Mouse (Mus musculus) C2C12 (cell line): ENCODE results near the gene Sys1. TPM values are rescaled to one million over a fixed set of nuclear protein-coding genes. Genes with fewer than 3 reads are reported as not detected.

Source experiments
- H3K27me3 ChIP-seq: one replicate; pipeline ENCODE4 v1.6.1; 2011; ENCODE audit not compliant: control insufficient read depth, insufficient read depth, insufficient read length
- H3K36me3 ChIP-seq: one replicate; pipeline ENCODE4 v1.6.1; 2011; ENCODE audit not compliant: control insufficient read depth, insufficient read depth
- H3K4me3 ChIP-seq: one replicate; pipeline ENCODE4 v1.5.1; 2011; ENCODE audit warnings: mild to moderate bottlenecking, control low read depth; ENCODE audit not compliant: poor library complexity, insufficient read depth, severe bottlenecking
- H3K79me2 ChIP-seq: one replicate; pipeline ENCODE4 v1.6.1; 2011; ENCODE audit not compliant: control insufficient read depth, insufficient read depth
- H3K79me3 ChIP-seq: one replicate; pipeline ENCODE4 v1.6.1; 2011; ENCODE audit warnings: low read depth, control low read depth
- H3ac ChIP-seq: one replicate; pipeline ENCODE3; 2011; ENCODE audit warnings: low read depth; ENCODE audit not compliant: control insufficient read depth, insufficient read length
- CEBPB ChIP-seq: IDR thresholded peaks from one replicate; pipeline ENCODE4 v1.6.1; 2011; ENCODE audit warnings: low read depth, mild to moderate bottlenecking, control low read depth, moderate library complexity
- CTCF ChIP-seq: IDR thresholded peaks from one replicate; pipeline ENCODE4 v1.5.1; 2011; ENCODE audit not compliant: control insufficient read depth, insufficient read depth, insufficient read length
- FOSL1 ChIP-seq: IDR thresholded peaks from one replicate; pipeline ENCODE4 v1.8.0; 2011; ENCODE audit warnings: mild to moderate bottlenecking, low read length; ENCODE audit not compliant: poor library complexity, insufficient read depth, severe bottlenecking
- MAX ChIP-seq: IDR thresholded peaks from one replicate; pipeline ENCODE4 v1.6.1; 2011; ENCODE audit warnings: mild to moderate bottlenecking, control low read depth
- MYOD1 ChIP-seq: IDR thresholded peaks from one replicate; pipeline ENCODE4 v1.6.1; 2011; ENCODE audit warnings: low read depth; ENCODE audit not compliant: control insufficient read depth, insufficient read length
- MYOG ChIP-seq: IDR thresholded peaks from one replicate; pipeline ENCODE4 v1.6.1; 2011; ENCODE audit not compliant: control insufficient read depth, insufficient read length; ENCODE audit errors: extremely low read depth
- USF1 ChIP-seq: IDR thresholded peaks from one replicate; pipeline ENCODE4 v1.6.1; 2011; ENCODE audit warnings: low read depth, mild to moderate bottlenecking, control low read depth, moderate library complexity
- polyA plus RNA-seq: library from polyadenylated mRNA; unstranded; fragments of >200 nt; fragmentation: generic; extraction: Trizol; gene quantifications from one replicate; pipeline ENCODE4 v1.2.1, GENCODE M21; 2012; ENCODE audit warnings: missing spikeins

Sys1 gene
- polyA plus RNA-seq, 1 experiment: 49.6 TPM

DNA sequence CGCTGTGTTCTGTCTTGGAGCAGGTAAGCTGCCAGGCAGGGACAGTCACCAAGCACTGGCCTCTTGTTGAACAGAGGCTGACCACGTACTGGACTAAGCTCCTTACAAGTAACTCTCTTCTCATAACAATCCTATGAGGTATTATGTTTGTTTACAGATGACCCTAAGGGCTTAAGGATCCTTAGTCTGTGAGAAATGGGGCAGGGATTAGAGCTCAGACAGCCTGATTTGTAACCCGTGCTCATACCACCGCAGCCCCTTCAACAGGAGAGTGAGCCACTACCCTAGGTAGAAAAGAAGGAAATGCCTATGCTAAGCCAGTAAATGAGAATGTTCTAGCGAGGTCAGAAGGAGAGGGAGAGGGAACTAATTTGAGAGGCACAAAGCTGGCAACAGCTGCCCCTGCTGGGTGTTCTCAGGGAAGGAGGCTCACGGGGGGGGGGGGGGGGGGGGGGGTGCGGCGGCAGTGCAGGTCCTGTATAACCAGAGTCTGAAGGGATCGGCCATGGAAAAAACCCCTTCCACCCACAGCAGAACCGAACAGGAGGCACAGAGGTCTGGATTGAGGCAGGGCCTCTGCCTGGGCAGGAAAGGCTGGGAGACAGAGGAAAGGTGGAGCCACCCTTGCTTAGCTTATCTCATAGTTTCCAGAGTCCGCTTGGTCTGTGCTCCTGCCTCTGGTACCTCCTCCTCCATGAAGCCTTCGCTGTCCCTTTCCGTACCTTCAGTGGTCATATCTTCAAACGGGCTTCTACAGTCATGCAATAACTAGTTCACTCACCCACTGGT lies 55.6 kb downstream of the Sys1 start:
- Histone ChIP-seq H3K79me2 (no peaks in the 10 kb centered on the region), H3ac (no peak overlapping the region), H3K36me3 (peaks cover 16% of the 10 kb centered on the region), H3K4me3 (no peak overlapping the region), H3K27me3 (no peaks in the 10 kb centered on the region), H3K79me3 (no peaks in the 10 kb centered on the region)
- TF ChIP-seq MAX (no peak), MYOD1 (no peak), FOSL1 (no peak), USF1 (no peak), CTCF (no peak), CEBPB (no peak), MYOG (no peak)

DNA sequence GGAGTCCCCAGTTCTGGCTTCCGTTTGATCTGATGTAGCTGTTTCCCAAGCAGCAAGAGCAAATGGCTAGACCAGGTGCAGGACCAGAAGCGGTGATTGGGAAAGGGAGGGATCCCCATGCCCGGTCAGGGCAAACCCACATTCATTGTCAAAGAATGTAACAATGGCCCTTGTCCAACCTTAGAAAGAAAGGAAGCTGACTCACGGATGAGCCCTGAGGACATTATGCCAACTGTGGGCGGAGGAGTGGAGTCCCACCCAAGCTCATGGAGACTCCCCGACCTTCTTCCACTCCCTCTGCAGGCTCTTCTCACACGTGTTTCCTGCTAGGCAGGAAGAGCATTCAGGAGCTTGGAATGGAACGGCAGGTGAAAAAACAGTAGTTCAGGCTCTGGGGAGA lies 56.6 kb downstream of the Sys1 start:
- H3K36me3 ChIP-seq: peaks cover 16% of the 10 kb centered on the region
- TF ChIP-seq CEBPB (no peak), CTCF (no peak), FOSL1 (no peak), MYOD1 (peak; percentile 62), MYOG (no peak), MAX (peak; percentile 98), USF1 (peak; percentile 57)
- no peaks in the 10 kb centered on the region for H3K79me3 ChIP-seq
- no peak overlapping the region for H3K4me3 ChIP-seq
- H3K27me3 ChIP-seq: no peaks in the 10 kb centered on the region
- H3ac ChIP-seq: peak overlapping the region; percentile 32
- H3K79me2 ChIP-seq: no peaks in the 10 kb centered on the region

DNA sequence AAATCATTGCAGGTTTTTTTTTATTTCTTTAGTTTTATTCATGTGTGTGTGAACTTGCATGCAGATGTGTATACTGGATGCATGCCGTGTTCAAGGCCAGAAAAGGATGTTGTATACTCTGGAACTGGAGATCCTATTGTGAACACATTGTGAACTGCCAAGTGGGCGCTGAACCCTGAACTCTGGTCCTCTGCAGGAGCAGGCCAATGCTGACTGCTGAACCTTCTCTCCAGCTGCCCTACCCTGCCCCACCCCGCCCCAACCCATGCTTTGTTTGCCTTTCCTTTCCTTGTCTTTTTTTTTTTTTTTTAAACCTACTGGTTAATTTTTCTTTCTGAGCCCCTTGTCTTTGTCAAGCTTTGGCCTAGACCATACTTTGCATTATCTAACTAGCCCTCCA lies 58.2 kb downstream of the Sys1 start:
- Histone ChIP-seq H3K36me3 (peaks cover 8% of the 10 kb centered on the region), H3K4me3 (no peak overlapping the region)
- TF ChIP-seq CEBPB: no peak

DNA sequence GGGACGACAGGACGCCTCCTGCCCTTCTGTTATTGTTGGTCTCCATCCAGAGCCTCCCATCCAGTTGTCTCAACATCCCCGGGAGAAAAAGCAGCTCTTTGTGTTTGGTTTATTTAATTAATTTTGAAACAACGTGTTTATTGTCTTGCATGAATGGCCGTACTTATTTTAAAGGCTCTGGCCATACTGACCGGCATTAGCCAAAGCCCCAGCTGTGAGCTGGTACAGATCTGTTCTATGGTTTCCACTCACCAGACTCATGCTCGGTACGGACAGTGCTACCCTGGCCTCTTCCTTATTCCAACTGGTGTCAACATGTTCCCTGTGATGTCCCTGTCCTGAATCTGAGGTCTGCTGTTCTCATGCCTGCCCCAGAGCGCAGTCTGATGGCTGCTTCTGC lies 59.1 kb downstream of the Sys1 start:
- H3ac ChIP-seq: no peak overlapping the region
- no peaks in the 10 kb centered on the region for H3K27me3 ChIP-seq
- no peaks in the 10 kb centered on the region for H3K79me2 ChIP-seq
- H3K79me3 ChIP-seq: no peaks in the 10 kb centered on the region
- no peak overlapping the region for H3K4me3 ChIP-seq
- H3K36me3 ChIP-seq: no peaks in the 10 kb centered on the region
- TF ChIP-seq CTCF: no peak

More for the DNA sequence above, 58.2 kb downstream of the Sys1 start:
- H3ac ChIP-seq: no peak overlapping the region
- H3K27me3 ChIP-seq: no peaks in the 10 kb centered on the region
- no peaks in the 10 kb centered on the region for H3K79me3 ChIP-seq
- no peaks in the 10 kb centered on the region for H3K79me2 ChIP-seq

DNA sequence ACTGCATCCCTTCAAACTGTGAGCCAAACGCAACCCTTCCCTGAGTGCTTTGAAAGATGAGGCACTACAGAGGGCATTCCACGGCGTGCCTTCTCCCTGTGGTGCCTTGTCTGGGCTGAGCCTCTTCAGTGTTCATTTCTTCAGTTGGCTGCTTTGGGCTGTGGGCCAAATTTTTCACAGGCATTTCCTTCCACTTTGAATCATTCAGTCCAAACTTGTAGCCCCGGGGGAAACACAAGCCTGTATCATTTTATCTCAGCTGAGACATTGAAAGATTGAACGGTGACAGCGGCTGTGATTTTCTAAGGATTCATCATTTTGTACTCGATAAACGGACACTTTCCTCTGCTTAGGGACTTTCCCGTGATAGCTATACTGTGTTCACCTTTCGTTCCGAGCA lies 59.8 kb downstream of the Sys1 start:
- Histone ChIP-seq H3K27me3 (no peaks in the 10 kb centered on the region), H3ac (no peak overlapping the region), H3K79me2 (no peaks in the 10 kb centered on the region), H3K36me3 (no peaks in the 10 kb centered on the region), H3K4me3 (no peak overlapping the region), H3K79me3 (no peaks in the 10 kb centered on the region)
- no peak for TF ChIP-seq MYOD1
- TF ChIP-seq MYOG: no peak
- TF ChIP-seq CEBPB: no peak
- TF ChIP-seq MAX: no peak
- no peak for TF ChIP-seq CTCF
- TF ChIP-seq USF1: no peak
- TF ChIP-seq FOSL1: no peak

DNA sequence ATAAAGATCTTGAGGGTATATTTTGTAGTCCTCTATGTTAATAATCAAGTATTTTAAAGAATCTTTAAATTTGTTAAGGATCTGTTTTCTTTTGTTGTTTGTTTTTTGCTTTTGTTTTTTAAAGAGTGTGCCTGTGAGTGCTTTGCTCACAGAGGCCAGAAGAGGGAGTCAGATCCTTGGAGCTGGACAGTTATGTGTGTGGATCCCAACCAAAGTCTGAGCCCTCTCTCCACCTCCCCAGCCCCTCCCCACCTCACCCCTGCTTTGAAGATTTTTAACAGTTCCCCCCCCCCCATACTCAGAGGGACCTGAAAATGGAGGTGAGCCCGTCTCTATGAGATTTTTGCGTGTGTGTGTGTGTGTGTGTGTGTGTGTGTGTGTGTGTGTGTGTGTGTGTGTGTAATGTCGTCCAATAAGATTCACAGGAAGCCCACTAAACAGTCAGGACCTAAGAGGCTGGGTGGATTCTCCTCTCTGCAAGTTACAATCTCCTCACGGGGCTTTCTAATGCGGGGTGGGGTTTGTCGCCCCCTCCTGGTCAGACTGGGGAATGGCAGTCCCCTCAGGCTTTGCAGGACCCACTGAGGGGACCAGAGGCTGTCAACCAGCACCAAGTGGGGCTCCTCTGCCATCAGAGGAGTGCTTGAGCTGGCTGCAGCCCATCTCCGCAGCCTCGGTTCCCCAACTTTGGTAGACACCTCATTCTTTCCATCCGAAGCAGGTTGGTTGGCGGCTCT lies 60.9 kb downstream of the Sys1 start:
- H3K36me3 ChIP-seq: no peaks in the 10 kb centered on the region
- H3K4me3 ChIP-seq: no peak overlapping the region
- no peaks in the 10 kb centered on the region for H3K79me2 ChIP-seq
- no peaks in the 10 kb centered on the region for H3K79me3 ChIP-seq
- no peaks in the 10 kb centered on the region for H3K27me3 ChIP-seq
- peak overlapping the region; percentile 30 for H3ac ChIP-seq
- peak; percentile 44 for TF ChIP-seq CTCF
- no peak for TF ChIP-seq CEBPB
- no peak for TF ChIP-seq USF1
